Mouse (Mus musculus): Measurements from ENCODE around the gene Ank3.
"Not testable (repeated sequence)": the region's sequence is repeated elsewhere in the genome, so short reads cannot be mapped to it uniquely, and the experiment has no call there.

Ank3 gene

GRCm38 (mm10) chr10:69904321-69904720 lies 505.7 kb downstream of the Ank3 start:
- no peak for DNase-seq (ENCODE audit: low read depth)

GRCm38 (mm10) chr10:69907795-69908764 lies 509.5 kb downstream of the Ank3 start:
- DNase-seq (ENCODE audit: low read depth), result peak; percentile 60

- no peak for DNase-seq (ENCODE audit: low read depth)
Observed at GRCm38 (mm10) chr10:69909856-69910255, 511.3 kb downstream of the Ank3 start.

GRCm38 (mm10) chr10:69910304-69910703 lies 511.7 kb downstream of the Ank3 start:
- DNase-seq (ENCODE audit: low read depth), result peak; percentile 78

- DNase-seq (ENCODE audit: low read depth), result not testable (repeated sequence)
Observed at GRCm38 (mm10) chr10:69910726-69911125, 512.2 kb downstream of the Ank3 start.

GRCm38 (mm10) chr10:69915566-69915965 lies 517.0 kb downstream of the Ank3 start:
- DNase-seq (ENCODE audit: low read depth), result no peak

GRCm38 (mm10) chr10:69916205-69916604 lies 517.6 kb downstream of the Ank3 start:
- no peak for DNase-seq (ENCODE audit: low read depth)

- no peak for DNase-seq (ENCODE audit: low read depth)
Observed at GRCm38 (mm10) chr10:69916689-69917435, 518.3 kb downstream of the Ank3 start.

GRCm38 (mm10) chr10:69917711-69918110 lies 519.1 kb downstream of the Ank3 start:
- DNase-seq (ENCODE audit: low read depth), result no peak

- no peak for DNase-seq (ENCODE audit: low read depth)
Observed at GRCm38 (mm10) chr10:69918461-69919151, 520.0 kb downstream of the Ank3 start.

- no peak for DNase-seq (ENCODE audit: low read depth)
Observed at GRCm38 (mm10) chr10:69919152-69919492, 520.5 kb downstream of the Ank3 start.

GRCm38 (mm10) chr10:69919746-69920145 lies 521.2 kb downstream of the Ank3 start:
- DNase-seq (ENCODE audit: low read depth), result no peak

GRCm38 (mm10) chr10:69922076-69922475 lies 523.5 kb downstream of the Ank3 start:
- DNase-seq (ENCODE audit: low read depth), result no peak

- no peak for DNase-seq (ENCODE audit: low read depth)
Observed at GRCm38 (mm10) chr10:69923801-69924200, 525.2 kb downstream of the Ank3 start.

- peak; percentile 27 for DNase-seq (ENCODE audit: low read depth)
Observed at GRCm38 (mm10) chr10:69924321-69924720, 525.7 kb downstream of the Ank3 start.

GRCm38 (mm10) chr10:69924845-69925244 lies 526.3 kb downstream of the Ank3 start:
- no peak for DNase-seq (ENCODE audit: low read depth)

GRCm38 (mm10) chr10:69925285-69926157 lies 526.9 kb downstream of the Ank3 start:
- no peak for DNase-seq (ENCODE audit: low read depth)

- no peak for DNase-seq (ENCODE audit: low read depth)
Observed at GRCm38 (mm10) chr10:69926158-69926882, 527.7 kb downstream of the Ank3 start.

GRCm38 (mm10) chr10:69927012-69927411 lies 528.4 kb downstream of the Ank3 start:
- DNase-seq (ENCODE audit: low read depth), result no peak

GRCm38 (mm10) chr10:69928358-69928757 lies 529.8 kb downstream of the Ank3 start:
- no peak for DNase-seq (ENCODE audit: low read depth)

- DNase-seq (ENCODE audit: low read depth), result no peak
Observed at GRCm38 (mm10) chr10:69930503-69930902, 531.9 kb downstream of the Ank3 start.
